8 mouse cellular contexts compared by ENCODE assay signal in the genomic region with DNA sequence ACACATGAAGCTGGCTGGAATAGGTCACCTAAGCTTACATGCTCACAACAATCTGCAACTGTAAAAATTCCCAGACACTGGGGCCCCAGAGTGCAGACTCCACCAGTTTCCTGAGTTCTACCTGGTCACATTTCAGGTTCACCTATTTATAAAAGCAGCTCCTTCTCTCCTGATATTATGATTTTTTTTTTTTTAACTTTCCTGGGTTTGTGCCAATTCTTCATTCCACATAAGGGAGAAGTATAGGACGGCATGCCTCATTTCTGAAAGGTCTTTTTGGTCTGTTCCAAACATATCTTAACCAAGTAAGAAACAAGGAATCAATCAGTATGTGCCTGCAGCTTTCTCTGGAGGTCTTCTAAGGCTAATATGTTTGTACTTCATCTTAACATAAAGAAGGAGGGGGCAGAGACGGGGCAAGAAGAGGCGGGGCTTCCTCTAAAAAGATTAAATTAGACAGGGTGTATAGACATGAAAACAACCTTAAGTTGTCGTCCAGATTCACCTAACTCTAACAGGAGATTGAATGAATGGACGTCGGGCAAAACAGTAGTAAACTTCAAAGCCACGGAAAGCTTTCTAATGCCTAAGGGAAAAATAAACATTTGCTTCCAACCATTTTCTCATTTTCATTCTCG. TPM values are rescaled to one million over a fixed set of nuclear protein-coding genes. Genes with fewer than 3 reads are reported as not detected.
A peak's percentile ranks its signal among the peaks of the same experiment; 100 is the strongest.
DNase-seq lines count a peak whose midpoint lies in the region; ATAC-seq lines count a peak whose summit lies in the region.
"Had no signal": no experiment of that assay in that cellular context is flagged by ENCODE, and none has a peak within 500 bp of the region (broad histone marks: within the 10 kb centered on the region; RNA-seq: fewer than 3 reads in every experiment).

No protein-coding gene starts in this region.

- DNase-seq in liver, embryonic 11.5 days (ENCODE audit: low spot score), result no peak
- DNase-seq in liver (no peak), adipocyte (ENCODE audit: low spot score) (no peak)
- DNase-seq in adrenal gland, adult 18-20 months (ENCODE audit: low spot score in 2 of 2), result no peak

- H3K4me1 ChIP-seq in liver, embryonic 11.5 days (replicated peaks; ENCODE audit: control insufficient read depth, insufficient read depth, low read length), result peaks cover 14% of the 10 kb centered on the region
- H3K4me1 ChIP-seq in embryonic facial prominence, embryonic 12.5 days, result peaks cover 17% of the 10 kb centered on the region; the same call in 1 of the 2 replicates
- H3K4me1 ChIP-seq in hindbrain, embryonic 15.5 days (replicated peaks), result peaks cover 16% of the 10 kb centered on the region
- peaks cover 20% of the 10 kb centered on the region; the same call in 1 of the 2 replicates for H3K4me1 ChIP-seq in neural tube, embryonic 12.5 days

- no peaks in the 10 kb centered on the region for H3K9me3 ChIP-seq in liver, embryonic 11.5 days (ENCODE audit: control insufficient read depth, low read length)
- no peaks in the 10 kb centered on the region for H3K9me3 ChIP-seq in embryonic facial prominence, embryonic 12.5 days
- no peaks in the 10 kb centered on the region for H3K9me3 ChIP-seq in hindbrain, embryonic 15.5 days
- no peaks in the 10 kb centered on the region for H3K9me3 ChIP-seq in neural tube, embryonic 12.5 days
- H3K9me3 ChIP-seq: liver, embryonic 15.5 days had no signal

- H3K4me2 ChIP-seq in liver, embryonic 11.5 days, result peak overlapping the region; percentile 89
- H3K4me2 ChIP-seq in embryonic facial prominence, embryonic 12.5 days (replicated peaks), result peak overlapping the region; percentile 95
- H3K4me2 ChIP-seq in hindbrain, embryonic 15.5 days, result peak overlapping the region; percentile 89
- peak overlapping the region; percentile 99 for H3K4me2 ChIP-seq in neural tube, embryonic 12.5 days (replicated peaks)

- peaks cover 10% of the 10 kb centered on the region for H3K27me3 ChIP-seq in liver, embryonic 11.5 days (replicated peaks; ENCODE audit: control insufficient read depth, insufficient read depth, low read length)
- peaks cover 9% of the 10 kb centered on the region for H3K27me3 ChIP-seq in embryonic facial prominence, embryonic 12.5 days
- peaks cover 6% of the 10 kb centered on the region for H3K27me3 ChIP-seq in hindbrain, embryonic 15.5 days
- H3K27me3 ChIP-seq in neural tube, embryonic 12.5 days (replicated peaks), result peaks cover 13% of the 10 kb centered on the region

- no peaks in the 10 kb centered on the region for H3K36me3 ChIP-seq in liver, embryonic 11.5 days (ENCODE audit: control insufficient read depth, insufficient read depth, low read length)
- H3K36me3 ChIP-seq in embryonic facial prominence, embryonic 12.5 days, result no peaks in the 10 kb centered on the region
- H3K36me3 ChIP-seq in hindbrain, embryonic 15.5 days, result no peaks in the 10 kb centered on the region
- no peaks in the 10 kb centered on the region for H3K36me3 ChIP-seq in neural tube, embryonic 12.5 days
- H3K36me3 ChIP-seq: liver, embryonic 15.5 days had no signal

- no peak overlapping the region for H3K9ac ChIP-seq in liver, embryonic 11.5 days (ENCODE audit: low read depth, low read length)
- no peak overlapping the region for H3K9ac ChIP-seq in embryonic facial prominence, embryonic 12.5 days
- no peak overlapping the region for H3K9ac ChIP-seq in hindbrain, embryonic 15.5 days
- H3K9ac ChIP-seq in neural tube, embryonic 12.5 days, result no peak overlapping the region
- H3K9ac ChIP-seq: liver, embryonic 15.5 days had no signal

- 17% methylated on average over 8 of the region's 8 CpGs for WGBS in liver, embryonic 11.5 days
- 14% methylated on average over 8 of the region's 8 CpGs for WGBS in embryonic facial prominence, embryonic 12.5 days
- WGBS in hindbrain, embryonic 15.5 days, result 35% methylated on average over 8 of the region's 8 CpGs
- WGBS in neural tube, embryonic 12.5 days, result 37% methylated on average over 8 of the region's 8 CpGs

- peak overlapping the region; percentile 70 for H3K4me3 ChIP-seq in liver, embryonic 11.5 days (ENCODE audit: low read depth, low read length)
- H3K4me3 ChIP-seq in embryonic facial prominence, embryonic 12.5 days, result peak overlapping the region; percentile 77
- peak overlapping the region; percentile 70 for H3K4me3 ChIP-seq in hindbrain, embryonic 15.5 days
- H3K4me3 ChIP-seq in neural tube, embryonic 12.5 days, result no peak overlapping the region

- H3K27ac ChIP-seq in liver, embryonic 11.5 days (ENCODE audit: low read depth, low read length), result no peak overlapping the region
- H3K27ac ChIP-seq in embryonic facial prominence, embryonic 12.5 days, result no peak overlapping the region
- H3K27ac ChIP-seq in hindbrain, embryonic 15.5 days (replicated peaks), result no peak overlapping the region
- H3K27ac ChIP-seq in neural tube, embryonic 12.5 days, result no peak overlapping the region
- H3K27ac ChIP-seq: liver, embryonic 15.5 days had no signal

- no peak for ATAC-seq in liver, embryonic 11.5 days (replicated peaks; ENCODE audit: low FRiP score)
- ATAC-seq in embryonic facial prominence, embryonic 12.5 days (ENCODE audit: insufficient number of reproducible peaks, insufficient read depth, low FRiP score, low TSS enrichment), result no peak
- ATAC-seq in hindbrain, embryonic 15.5 days (ENCODE audit: low FRiP score, low read depth), result no peak
- no peak for ATAC-seq in neural tube, embryonic 12.5 days (ENCODE audit: low FRiP score, low read depth)

RNA-seq across cellular contexts. Expression of a gene that starts 2.0 kb away (rescaled TPM):
- 2.0 and 2.2 TPM in 2 replicates for polyA plus RNA-seq in liver, embryonic 11.5 days (2014; fragmentation: Nextera tagmentation; extraction: Ambion mirVana)
- 2.5 and 3.3 TPM in 2 replicates for polyA plus RNA-seq in embryonic facial prominence, embryonic 12.5 days (2016; fragmentation: Nextera tagmentation; extraction: Ambion mirVana)
- 1.8 and 2.1 TPM in 2 replicates for polyA plus RNA-seq in hindbrain, embryonic 15.5 days (2015; fragmentation: Nextera tagmentation; extraction: Ambion mirVana)
- 1.3 and 1.7 TPM in 2 replicates for polyA plus RNA-seq in neural tube, embryonic 12.5 days (2016; fragmentation: Nextera tagmentation; extraction: Ambion mirVana)
- total RNA-seq in adrenal gland, adult 18-20 months (2021), result 1 to 10 TPM in 1 of 2 experiments, under 1 TPM in 1; 0.93 to 1.2 TPM
